Mouse (Mus musculus): ENCODE data around the gene Acap2.

The Acap2 gene

GRCm38 (mm10) chr16:31052177-31052726 is 148.8 kb downstream of the Acap2 start:
- in situ Hi-C loops (cut with MseI, MboI), result no loop called here

GRCm38 (mm10) chr16:31050701-31051100 is 150.3 kb downstream of the Acap2 start:
- in situ Hi-C loops (cut with MseI, MboI), result no loop called here

GRCm38 (mm10) chr16:31048194-31048593 is 152.9 kb downstream of the Acap2 start:
- in situ Hi-C loops (cut with MseI, MboI), result no loop called here

GRCm38 (mm10) chr16:31047186-31047898 is 153.7 kb downstream of the Acap2 start:
- in situ Hi-C loops (cut with MseI, MboI), result no loop called here

- in situ Hi-C loops (cut with MseI, MboI), result no loop called here
Observed at GRCm38 (mm10) chr16:31046217-31046659, 154.8 kb downstream of the Acap2 start.

GRCm38 (mm10) chr16:31045211-31045610 is 155.8 kb downstream of the Acap2 start:
- in situ Hi-C loops (cut with MseI, MboI), result no loop called here

- in situ Hi-C loops (cut with MseI, MboI), result no loop called here
Observed at GRCm38 (mm10) chr16:31043136-31043535, 157.9 kb downstream of the Acap2 start.
